Mouse (Mus musculus) frontal cortex, adult 2 months (tissue): Measurements from ENCODE around the gene Pip5k1a. TPM values are rescaled to one million over a fixed set of nuclear protein-coding genes. Genes with fewer than 3 reads are reported as not detected.
"Not testable (repeated sequence)": the region's sequence is repeated elsewhere in the genome, so short reads cannot be mapped to it uniquely, and the experiment has no call there.

ENCODE experiments used
- DNase-seq, 2 experiments: peaks; one replicate each; pipeline ENCODE4 v3.0.0; 2022; ENCODE audit warnings: low spot score in 1 of 2; ENCODE audit errors: extremely low spot score in 1 of 2
- polyA plus RNA-seq: library from polyadenylated mRNA; depleted of rRNA; stranded (reverse); fragments of >200 nt; gene quantifications from 2 replicates; pipeline ENCODE4 v1.2.3, GENCODE M21; 2012

Gene Pip5k1a
- polyA plus RNA-seq, 1 experiment = 42.0 TPM

DNA sequence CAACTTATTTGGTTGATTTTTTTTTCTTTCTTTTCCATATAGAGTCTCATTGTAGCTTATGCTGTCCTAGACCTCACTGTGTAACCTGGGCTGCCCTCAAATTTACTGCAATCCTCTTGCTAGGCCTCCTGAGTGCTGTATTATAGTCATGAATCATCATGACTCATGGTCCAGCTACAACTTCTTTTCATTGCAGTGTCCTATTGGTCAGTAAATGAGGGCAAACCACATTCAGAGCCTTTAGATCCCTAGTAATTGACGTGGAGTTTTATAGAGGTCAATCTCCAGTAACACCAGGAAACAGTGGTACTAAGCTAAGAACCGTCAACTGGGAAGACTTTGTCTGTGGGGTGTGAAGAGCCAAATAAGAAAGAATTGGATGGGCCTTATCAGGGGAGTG is 11.0 kb upstream of the Pip5k1a start:
- DNase-seq = no peak

DNA sequence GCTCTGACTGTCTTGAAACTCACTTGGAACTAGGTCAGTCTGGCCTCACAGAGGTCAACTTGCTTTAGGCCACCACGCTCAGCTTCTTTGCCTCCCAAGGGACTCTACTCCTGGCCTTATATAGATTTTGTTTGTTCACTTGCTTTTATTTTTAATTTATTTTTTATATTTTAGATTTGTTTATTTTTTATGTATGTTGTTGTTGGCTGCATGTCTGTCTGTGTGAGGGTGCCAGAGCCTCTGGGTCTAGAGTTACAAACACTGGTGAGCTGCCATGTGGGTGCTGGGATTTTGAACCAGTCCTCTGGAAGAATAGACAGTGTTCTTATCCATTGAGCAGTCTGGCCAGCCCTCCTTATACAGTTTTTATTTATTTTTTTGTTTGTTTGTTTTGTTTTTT is 6.0 kb upstream of the Pip5k1a start:
- DNase-seq = no peak

DNA sequence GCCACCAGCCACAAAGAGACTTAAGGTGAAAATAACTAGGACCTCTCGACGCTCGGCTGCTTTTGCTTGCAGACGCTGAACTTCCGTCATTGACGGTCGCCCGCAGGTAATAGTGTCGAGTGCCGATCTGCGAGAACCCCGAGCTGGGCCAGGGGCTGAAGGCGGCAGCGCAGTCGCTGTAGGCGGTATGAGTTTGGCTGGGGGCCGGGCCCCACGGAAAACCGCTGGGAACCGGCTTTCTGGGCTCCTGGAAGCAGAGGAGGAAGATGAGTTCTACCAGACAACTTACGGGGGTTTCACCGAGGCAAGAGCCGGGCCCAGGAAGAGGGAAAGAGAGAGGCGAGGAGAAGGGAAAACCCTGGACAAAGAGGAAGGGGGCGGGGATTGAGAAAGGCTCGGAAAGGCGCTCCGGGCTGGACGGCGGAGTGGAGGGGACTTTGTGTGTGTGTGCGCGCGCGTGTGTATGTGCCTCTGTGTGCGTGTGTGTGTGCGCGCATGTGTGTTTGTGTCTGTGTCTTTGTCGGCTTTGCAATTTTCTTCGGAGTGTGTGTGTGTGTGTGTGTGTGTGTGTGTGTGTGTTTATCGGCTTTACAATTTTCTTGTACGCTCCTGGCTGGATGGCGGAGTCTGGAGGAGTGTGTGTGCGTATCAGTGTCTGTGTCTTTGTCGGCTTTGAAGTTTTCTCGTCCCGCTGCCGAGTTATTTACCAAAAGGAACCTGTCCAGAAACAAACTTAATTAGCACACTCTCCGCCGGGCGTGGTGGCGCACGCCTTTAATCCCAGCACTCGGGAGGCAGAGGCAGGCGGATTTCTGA is 4.4 kb upstream of the Pip5k1a start, which contains the start of gene Vps72:
Gene Vps72 (plus strand): TSS at position 112 of the 816 bp plus-strand sequence.
- peak; percentile 87 to 94 for DNase-seq

DNA sequence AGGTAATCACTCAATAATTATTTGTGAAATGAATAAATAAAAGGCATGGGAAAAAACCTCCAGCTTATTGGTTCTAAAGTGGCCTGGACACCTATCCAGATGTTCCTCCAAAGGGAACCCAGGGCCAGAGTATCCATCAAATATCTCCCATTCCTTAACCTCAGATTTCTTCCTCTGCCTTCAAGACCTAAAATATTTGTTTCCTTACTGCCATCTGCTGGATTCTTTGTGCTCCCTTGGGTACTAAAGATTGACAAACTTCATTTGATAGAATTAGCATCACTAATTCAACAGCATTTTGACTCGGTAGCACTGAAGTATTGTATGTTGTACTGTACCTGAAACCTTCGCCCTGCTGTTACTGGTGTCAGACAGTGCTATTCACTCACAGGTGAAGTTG is 1.2 kb upstream of the Pip5k1a start:
- DNase-seq = peak in 1 of 2 experiments; percentile 57

DNA sequence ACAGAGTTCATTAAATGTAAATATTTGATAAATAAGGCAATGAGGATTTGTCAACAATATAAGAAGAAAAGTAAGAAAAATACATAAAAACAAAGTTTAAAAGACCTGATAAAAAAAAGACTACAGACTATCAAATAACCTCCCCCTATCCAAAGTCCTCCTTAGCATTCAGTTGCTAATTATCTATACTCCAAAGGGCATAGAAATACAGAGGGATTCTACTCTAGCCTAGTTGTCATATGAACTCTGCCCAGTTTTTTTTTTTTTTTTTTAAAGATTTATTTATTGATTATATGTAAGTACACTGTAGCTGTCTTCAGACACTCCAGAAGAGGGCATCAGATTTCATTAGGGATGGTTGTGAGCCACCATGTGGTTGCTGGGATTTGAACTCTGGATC is 578 bp upstream of the Pip5k1a start:
- DNase-seq = not testable (repeated sequence)

DNA sequence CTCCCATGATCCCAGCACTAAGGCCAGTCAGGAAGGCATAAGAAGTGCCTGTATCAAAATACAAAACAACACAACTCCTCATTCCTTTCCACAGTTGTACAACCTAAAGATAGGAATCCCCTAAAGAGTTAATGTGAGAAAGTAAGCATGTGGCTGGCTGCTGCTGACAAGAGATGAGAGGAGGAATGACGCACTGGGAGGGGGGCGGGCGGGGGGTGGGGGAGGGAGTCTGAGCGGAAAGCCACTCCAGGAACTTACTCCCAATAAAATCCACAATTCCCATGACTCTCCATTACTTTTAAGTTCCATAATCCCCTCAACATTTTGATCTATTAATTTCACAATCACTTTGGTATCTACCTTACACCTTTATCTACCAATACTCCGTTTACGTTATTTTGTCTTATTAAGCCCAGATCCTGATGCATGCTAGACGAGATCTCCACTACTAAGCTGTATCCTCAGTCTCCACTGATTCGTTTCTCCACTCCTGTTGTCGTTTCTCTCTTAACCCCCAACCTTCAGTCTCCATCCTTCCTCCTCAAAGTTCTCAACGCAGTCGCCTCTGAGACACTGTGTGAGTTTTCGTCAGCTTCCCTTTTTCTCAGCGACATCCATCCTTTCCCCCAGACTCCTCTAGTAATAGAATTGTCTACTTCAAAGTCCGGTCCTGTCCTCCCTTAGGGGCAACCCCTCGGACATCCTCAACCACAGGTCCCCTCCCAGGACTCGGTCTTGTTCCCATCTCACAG is 968 bp downstream of the Pip5k1a start:
- DNase-seq = peak in 1 of 2 experiments; percentile 35

DNA sequence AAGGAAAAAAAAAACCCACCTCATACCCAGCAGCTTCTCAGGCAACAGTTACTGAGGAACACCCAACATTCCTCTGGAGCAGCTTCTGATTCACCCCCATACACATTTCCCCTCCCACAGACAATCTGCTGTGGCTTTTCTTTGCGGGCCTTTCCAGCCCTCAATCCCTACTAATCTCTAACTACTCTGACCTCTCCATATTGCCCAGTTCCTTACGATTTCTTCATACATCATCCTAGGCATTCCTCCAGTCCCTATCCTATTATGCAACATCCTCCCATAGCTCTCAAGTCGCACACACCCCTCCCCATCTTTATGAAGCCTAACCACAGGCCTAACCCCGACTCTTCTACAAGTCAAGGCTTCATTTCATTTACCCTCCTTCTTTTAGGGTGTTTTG is 1.6 kb downstream of the Pip5k1a start:
- DNase-seq = peak in 1 of 2 experiments; percentile 75

DNA sequence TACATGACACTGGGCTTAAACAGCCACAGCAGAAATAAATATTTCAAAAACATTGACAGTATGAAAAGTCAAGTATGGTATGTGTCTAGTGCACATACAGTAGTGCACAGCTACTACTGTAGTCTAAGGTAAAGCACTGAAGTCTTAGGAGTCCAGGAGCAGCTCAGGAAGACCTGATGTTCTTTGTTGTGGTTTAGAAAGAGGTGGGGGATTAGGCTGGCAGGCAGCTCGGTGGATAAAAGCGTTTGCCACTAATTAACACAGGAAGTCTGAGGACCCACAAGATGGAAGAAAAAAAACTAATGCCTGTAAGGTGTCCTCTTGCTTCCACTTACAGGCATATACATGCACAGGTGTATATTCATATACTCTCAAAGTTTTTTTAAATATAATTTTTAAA is 5.9 kb downstream of the Pip5k1a start:
- DNase-seq = no peak

DNA sequence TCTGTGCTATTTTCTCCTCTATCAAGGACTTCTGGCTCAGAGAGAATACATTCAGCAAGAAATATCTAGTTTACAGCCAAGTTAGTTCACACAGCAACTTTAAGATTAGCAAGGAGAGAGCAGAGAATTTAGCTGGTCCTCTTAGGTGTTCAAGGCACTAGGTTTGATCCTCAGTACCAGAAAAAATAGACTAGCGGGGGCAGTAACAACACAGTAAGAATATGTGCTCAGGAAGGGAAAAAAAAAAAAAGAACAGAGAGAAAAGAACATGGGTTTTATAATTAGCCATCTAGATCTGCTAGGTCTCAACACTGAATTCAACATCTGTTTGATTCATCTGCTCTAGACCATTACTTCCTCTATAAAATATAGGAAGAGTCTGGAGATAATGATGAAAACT is 18.7 kb downstream of the Pip5k1a start:
- no peak for DNase-seq

DNA sequence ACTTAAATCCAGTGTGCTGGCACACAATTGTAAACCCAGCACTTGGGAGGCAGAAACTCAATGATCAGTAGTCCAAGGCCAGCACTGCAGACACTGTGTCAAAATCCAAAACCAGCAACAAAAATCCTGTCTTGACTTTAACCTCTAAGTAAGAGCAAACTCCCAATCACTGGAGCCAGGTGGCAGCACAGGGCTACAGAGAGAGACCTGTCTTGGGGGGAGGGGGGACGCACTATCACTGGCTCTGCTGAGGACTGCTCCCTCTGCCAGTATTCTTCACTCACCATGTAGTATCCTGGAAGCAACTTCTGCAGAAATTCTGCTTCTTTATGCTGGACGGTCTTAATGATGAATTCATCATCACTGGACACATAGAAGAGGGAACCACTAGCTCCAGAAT is 35.1 kb downstream of the Pip5k1a start:
- no peak for DNase-seq

DNA sequence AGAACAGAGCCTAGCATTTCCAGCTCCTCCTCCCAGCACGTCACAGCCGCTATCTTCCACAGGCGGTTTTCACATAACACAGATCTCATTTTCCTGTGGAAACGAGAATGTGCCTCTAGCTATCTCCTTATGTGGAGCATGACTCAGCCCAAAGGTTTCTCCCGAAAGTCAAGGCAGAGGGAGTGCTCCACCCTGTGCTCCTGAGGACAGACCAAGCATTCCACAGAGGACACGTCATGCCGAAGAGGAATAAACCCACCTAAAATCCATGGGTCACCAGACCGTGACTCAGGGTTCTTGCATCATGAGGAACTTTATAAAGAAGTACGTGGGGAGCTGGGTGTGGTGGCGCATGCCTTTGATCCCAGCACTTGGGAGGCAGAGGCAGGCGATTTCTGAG is 40.2 kb downstream of the Pip5k1a start:
- DNase-seq = peak; percentile 38 to 58

DNA sequence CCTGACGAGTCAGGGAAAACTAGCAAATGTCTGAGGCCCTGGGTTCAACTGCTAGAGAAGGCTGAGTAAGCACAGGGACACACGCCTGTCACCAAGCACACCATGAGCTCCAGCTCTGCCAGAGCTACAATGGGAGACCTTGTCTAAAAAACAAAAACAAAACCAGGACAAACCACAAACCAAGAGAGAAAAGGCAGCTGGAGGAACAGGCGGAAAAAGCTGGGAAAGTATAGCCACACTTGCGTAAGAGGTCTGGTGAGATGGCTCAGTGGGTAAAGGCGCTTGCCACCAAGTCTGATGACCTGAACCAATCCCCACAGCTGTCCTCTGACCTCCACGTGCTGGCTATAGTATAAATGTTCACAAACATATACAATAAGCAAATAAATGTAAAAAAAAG is 40.6 kb downstream of the Pip5k1a start:
- DNase-seq = no peak

DNA sequence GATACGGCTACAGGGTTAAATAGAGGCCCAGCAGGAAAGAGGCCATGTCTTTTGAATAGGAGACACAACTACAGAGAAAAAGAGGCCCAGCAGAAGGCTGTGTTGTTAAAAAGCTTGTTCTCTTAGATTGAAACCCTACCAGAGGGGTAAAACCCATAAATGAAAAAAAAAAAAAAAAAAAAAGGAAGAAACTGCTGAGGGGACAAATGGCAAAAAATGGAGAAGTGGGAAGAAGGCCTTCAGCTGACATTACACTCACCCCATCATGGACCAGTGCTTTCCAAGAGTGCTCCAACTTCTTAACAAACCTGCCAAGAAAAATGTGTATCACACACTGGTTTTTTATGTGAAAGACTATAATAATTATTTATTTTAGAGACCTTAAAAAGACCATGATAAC is 41.2 kb downstream of the Pip5k1a start:
- DNase-seq = no peak

DNA sequence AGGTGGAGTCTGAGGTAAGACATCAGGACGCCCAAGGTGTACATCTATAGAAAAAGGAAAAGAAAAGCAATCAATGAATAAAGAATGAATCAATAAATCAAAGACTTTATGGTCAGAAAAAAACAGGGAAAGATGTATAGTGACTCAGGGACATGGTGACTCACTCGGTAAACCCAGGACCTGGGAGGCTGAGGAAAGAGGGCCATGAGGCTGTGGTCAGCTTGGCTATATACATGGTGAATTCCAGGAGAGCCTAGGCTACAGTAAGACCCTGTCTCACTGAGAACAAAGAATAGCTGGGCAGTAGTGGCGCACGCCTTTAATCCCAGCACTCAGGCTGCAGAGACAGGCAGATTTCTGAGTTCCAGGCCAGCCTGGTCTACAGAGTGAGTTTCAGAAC is 43.0 kb downstream of the Pip5k1a start:
- no peak for DNase-seq

DNA sequence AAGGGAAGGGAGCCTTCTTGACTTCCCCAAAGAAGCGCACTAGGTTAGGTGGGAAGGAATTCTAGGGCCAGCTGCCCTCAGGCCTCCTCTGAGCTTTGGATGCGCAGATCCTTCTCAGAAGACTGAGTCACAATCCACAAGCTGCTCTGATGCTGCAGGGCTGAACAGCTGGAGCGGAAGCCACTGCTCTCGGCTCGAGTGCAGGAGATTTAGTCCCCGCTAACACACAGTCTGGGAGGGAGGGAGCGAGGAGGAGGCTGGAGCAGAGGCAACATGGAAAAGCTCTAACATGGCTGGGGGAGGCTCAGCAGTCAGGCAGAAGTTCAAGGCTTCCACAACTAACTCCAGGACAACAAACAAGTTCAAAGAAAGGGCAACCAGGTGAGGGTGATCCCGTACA is 48.7 kb downstream of the Pip5k1a start:
- DNase-seq = peak in 1 of 2 experiments; percentile 77

DNA sequence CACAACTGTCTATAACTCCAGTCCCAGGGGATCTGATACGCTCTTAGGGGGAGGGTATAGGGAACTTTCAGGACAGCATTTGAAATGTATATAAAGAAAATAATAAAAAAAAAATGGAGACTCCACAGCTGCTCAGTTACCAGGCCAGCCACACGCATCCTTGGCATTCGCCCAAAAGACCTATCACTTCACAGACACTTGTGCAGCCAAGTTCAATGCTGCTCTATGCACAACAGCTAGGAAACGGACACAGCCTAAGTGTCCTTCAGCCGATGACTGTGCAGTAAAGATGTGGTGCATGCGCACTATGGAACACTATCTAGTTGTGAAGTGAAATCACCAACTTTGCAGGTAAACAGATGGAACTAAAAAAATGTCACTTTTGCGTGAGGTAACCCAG is 50.5 kb downstream of the Pip5k1a start:
- no peak for DNase-seq

DNA sequence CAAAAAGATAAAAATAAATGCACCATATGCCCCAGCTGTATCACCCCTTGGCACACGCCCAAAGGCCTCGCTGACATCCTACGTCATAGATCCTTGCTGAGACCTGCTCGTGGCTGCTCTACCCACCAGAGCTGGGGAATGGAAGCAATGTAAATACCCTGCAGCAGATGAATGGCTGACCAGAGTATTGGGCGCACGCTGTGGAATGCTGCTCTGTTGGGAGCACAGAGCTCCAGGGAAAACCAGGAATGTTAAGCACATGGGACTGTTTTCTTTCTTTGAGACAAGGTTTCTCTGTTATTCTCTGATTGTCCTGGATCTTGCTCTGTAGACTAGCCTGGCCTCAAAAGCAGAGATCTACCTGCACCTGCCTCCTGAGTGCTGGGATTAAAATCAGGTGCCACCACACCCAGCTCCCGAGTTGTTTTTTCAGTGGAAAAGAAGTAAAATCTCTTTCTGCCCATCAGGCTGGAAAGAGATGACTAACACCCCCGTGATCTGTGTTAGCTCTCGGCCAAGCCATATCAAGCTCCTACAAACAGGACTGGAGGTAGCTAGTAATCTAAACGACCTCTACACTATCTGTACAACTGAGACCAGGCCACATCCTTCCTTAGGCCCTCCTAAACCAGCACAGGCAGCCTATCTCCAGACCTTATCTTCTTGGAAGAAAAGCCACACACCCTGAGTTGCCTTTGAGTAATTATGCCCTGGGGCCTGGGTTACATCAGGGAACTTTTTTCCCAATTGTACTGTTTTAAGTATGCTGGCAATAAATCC is 52.1 kb downstream of the Pip5k1a start:
- DNase-seq = peak in 1 of 2 experiments; percentile 32

DNA sequence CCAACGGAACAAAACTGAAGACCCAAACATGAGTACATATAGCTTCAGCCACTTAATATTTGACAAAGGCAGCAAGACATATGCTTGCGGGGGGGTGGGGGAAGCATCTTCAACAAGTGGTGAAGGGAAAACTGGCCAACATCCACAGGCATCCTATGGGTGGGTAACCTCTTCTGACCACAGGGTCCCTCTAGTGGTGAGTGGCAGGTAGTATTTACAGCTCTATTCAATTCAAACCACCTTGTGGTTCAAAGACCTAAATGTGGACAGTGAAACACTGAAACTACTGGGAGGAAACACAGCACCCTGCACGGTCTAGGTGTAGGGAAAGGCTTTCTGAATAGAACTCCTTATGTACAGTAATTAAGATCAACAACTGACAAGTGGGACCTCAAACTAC is 53.0 kb downstream of the Pip5k1a start:
- DNase-seq = peak in 1 of 2 experiments; percentile 42

DNA sequence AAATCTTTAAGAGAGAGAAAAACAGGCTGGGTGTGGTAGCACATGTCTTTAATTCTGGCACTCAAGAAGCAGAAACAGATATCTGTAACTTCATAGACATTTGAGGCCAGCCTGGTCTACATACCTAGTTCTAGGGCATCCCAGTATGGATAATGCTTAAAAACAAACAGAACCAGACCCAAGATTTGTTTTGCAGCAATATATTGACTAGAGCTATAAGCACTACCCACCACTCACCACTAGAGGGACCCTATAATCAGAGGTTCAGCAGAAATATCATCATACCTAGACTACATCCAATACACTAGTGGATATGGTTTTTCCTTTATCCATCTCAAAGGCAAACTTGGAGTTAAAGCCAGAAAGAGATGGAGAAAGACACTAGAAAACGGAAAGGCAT is 53.8 kb downstream of the Pip5k1a start:
- DNase-seq = peak in 1 of 2 experiments; percentile 75

DNA sequence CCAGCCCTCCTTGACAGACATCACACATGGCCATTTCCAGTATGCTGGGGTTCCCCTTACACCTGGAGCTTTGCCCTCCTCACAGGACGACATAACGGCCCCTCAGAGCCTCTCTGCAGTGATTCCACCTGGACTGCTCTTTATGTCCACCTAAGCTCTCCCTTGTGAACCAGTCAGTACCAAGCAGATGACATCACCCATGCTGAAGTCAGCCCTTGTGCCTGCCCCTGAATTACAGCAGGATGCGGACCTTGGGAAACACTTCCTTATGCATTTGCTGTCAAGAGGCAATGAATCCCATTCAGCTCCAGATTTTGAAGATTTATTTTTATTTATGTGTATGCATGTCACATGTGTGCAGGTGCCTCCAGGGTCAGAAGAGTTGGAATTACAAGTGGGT is 58.8 kb downstream of the Pip5k1a start:
- DNase-seq = no peak

DNA sequence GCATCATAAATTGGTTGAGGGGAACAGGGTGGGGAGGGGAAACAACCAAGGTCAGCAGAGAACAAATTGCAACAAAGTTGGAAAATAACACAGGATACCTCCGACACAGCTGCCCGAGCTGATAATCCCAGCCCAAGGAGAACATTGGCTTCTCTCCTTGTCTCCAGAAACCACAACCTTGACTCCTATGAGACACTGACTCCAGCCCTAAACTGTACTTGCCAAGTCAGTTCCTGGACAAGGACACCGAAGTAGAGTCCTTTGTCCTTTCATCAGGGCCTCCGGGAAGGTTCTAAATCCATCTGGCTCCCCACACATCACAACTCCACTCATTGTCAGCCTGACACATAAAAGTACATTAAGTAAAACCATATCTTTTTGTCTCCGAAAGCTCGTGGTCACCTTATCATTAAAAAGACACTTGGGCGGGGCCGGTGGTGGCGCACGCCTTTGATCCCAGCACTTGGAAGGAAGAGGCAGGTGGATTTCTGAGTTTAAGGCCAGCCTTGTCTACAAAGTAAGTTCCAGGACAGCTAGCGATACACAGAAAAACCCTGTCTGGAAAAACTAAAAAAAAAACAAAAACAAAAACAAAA is 60.2 kb downstream of the Pip5k1a start:
- DNase-seq = no peak
